Mouse (Mus musculus): Measurements from ENCODE around the gene Ddx6. TPM values are rescaled to one million over a fixed set of nuclear protein-coding genes. Genes with fewer than 3 reads are reported as not detected.

The Ddx6 gene
- polyA plus RNA-seq, 2 experiments: 18.5 to 42.0 TPM

DNA sequence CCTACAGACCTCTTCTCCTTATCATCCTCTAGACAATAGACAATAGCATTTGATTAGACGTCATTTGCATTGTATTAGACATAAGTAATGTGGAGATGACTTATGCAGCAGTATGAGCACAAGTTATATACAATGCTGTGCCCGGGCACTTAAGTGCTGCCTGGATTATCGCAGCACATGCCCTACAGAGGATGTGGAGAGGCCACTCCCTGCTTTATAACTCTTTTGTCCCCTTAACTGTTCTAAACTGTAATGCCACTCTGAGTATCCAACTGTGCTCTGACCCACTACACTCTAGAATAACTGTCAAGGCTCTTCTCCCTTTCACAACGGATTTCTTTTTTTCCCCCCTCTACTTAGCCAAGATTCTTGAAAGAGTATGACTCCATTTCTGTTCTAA is 10.8 kb upstream of the Ddx6 start:
- ATAC-seq (ENCODE audit: low FRiP score, low read depth) (no peak), DNase-seq (ENCODE audit: low spot score) (no peak)
- H3K36me3 ChIP-seq (ENCODE audit: control insufficient read depth, insufficient read depth, low read length): no peaks in the 10 kb centered on the region

DNA sequence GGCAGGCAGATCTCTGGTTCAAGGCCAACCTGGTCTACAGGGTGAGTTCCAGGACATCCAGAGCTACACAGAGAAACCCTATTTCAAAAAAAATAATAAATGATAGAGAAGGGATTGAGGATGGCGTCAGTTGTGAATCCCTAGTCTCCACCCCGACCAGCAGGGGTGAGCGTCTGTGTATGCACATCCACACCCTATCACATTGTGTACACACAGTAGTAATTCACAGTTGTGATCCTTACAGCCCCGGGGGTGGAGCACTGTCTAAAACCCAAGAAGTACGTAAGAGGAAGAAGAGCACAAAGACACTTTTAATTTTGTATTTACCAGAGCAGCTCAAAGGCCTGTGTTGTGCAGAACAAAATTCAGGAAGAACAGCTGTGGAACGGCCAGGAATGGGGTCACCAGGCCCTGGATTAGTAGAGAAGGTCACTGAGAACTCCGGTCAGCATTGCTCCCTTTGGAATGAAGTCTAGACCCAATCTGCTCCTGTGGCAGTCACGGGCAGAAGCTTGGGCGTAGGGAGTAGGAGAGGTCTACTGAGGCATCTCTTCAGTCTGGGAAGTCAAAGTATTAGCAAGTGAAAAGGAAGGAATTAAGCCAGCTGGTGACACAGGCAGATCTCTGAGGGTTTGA is 9.7 kb upstream of the Ddx6 start:
- TF ChIP-seq POLR2A (IDR thresholded peaks at IDR 0.05; ENCODE audit: borderline replicate concordance, extremely low read depth, insufficient read depth, insufficient read length): no peak
- H3K9me3 ChIP-seq (ENCODE audit: control insufficient read depth, low read length): no peaks in the 10 kb centered on the region
- no peaks in the 10 kb centered on the region for H3K36me3 ChIP-seq (ENCODE audit: control insufficient read depth, insufficient read depth, low read length)
- H3K4me1 ChIP-seq (ENCODE audit: control insufficient read depth, insufficient read depth, low read length): peaks cover 8% of the 10 kb centered on the region; the same call in 1 of the 2 replicates
- no peaks in the 10 kb centered on the region for H3K27me3 ChIP-seq (ENCODE audit: control insufficient read depth, insufficient read depth, low read length)
- DNase-seq (ENCODE audit: low spot score) (no peak), ATAC-seq (ENCODE audit: low FRiP score, low read depth) (no peak)
- no peak overlapping the region for H3K4me3 ChIP-seq (replicated peaks; ENCODE audit: low read length)
- no peak overlapping the region for H3K27ac ChIP-seq (replicated peaks; ENCODE audit: low read depth, low read length)
- H3K9ac ChIP-seq (ENCODE audit: low read depth, low read length, severe bottlenecking): no peak overlapping the region
- 82% methylated on average over 9 of the region's 9 CpGs for WGBS
- H3K4me2 ChIP-seq (replicated peaks; ENCODE audit: low read depth, low read length, severe bottlenecking): no peak overlapping the region

More for the DNA sequence above, 10.8 kb upstream of the Ddx6 start:
- Histone ChIP-seq H3K9ac (ENCODE audit: low read depth, low read length, severe bottlenecking) (no peak overlapping the region), H3K4me2 (replicated peaks; ENCODE audit: low read depth, low read length, severe bottlenecking) (no peak overlapping the region), H3K27me3 (ENCODE audit: control insufficient read depth, insufficient read depth, low read length) (no peaks in the 10 kb centered on the region), H3K27ac (replicated peaks; ENCODE audit: low read depth, low read length) (no peak overlapping the region), H3K9me3 (ENCODE audit: control insufficient read depth, low read length) (no peaks in the 10 kb centered on the region), H3K4me3 (replicated peaks; ENCODE audit: low read length) (no peak overlapping the region), H3K4me1 (ENCODE audit: control insufficient read depth, insufficient read depth, low read length) (peaks cover 2% of the 10 kb centered on the region; the same call in 1 of the 2 replicates)
- WGBS: 91% methylated on average over 4 of the region's 4 CpGs
- TF ChIP-seq POLR2A (IDR thresholded peaks at IDR 0.05; ENCODE audit: borderline replicate concordance, extremely low read depth, insufficient read depth, insufficient read length): no peak

DNA sequence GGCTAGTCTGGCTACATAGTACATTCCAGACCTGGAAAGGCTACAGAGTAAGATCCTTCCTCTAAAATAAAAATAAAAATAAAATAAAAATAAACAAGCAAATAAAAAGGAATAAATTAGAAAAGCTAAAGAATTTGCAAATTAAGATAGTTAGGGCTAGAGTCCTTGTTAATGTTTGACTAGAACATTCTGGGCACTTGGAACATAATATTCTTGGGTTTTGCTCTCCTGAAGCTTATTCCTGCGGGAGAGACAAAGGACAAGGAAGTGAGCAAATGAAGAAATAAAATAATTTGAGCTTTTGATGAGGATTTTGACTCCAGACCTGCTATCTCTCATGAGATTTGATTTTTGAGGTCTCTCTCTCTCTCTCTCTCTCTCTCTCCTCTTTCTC is 9.2 kb upstream of the Ddx6 start:
- no peaks in the 10 kb centered on the region for H3K36me3 ChIP-seq (ENCODE audit: control insufficient read depth, insufficient read depth, low read length)
- H3K9ac ChIP-seq (ENCODE audit: low read depth, low read length, severe bottlenecking): no peak overlapping the region
- no peak overlapping the region for H3K27ac ChIP-seq (replicated peaks; ENCODE audit: low read depth, low read length)
- WGBS: 71% methylated on average over 1 of the region's 1 CpGs
- no peak overlapping the region for H3K4me2 ChIP-seq (replicated peaks; ENCODE audit: low read depth, low read length, severe bottlenecking)
- DNase-seq (ENCODE audit: low spot score): no peak
- H3K27me3 ChIP-seq (ENCODE audit: control insufficient read depth, insufficient read depth, low read length): no peaks in the 10 kb centered on the region
- no peaks in the 10 kb centered on the region for H3K9me3 ChIP-seq (ENCODE audit: control insufficient read depth, low read length)
- no peak overlapping the region for H3K4me3 ChIP-seq (replicated peaks; ENCODE audit: low read length)
- H3K4me1 ChIP-seq (ENCODE audit: control insufficient read depth, insufficient read depth, low read length): peaks cover 8% of the 10 kb centered on the region; the same call in 1 of the 2 replicates
- no peak for ATAC-seq (ENCODE audit: low FRiP score, low read depth)
- no peak for TF ChIP-seq POLR2A (IDR thresholded peaks at IDR 0.05; ENCODE audit: borderline replicate concordance, extremely low read depth, insufficient read depth, insufficient read length)

DNA sequence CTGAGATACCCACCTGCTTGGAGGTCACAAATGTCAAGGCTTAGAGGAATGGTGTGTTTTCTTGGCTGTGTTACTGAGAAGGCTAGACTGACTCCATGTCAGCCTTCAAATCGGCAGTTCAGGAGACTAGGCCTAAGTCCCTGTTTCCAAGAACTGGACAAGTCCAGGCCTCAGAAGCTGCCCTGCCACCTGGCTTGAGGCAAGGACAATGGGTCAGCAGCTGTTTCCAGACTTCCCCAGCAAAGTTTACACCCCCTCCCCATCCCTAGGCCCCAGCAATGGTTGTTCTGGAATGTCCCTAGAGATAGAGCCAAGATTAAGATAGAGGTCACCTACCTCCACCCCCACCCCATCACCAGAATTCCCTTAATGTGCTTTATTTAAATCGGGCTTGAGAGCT is 7.0 kb upstream of the Ddx6 start:
- Histone ChIP-seq H3K36me3 (ENCODE audit: control insufficient read depth, insufficient read depth, low read length) (no peaks in the 10 kb centered on the region), H3K4me3 (replicated peaks; ENCODE audit: low read length) (no peak overlapping the region), H3K9me3 (ENCODE audit: control insufficient read depth, low read length) (no peaks in the 10 kb centered on the region), H3K27me3 (ENCODE audit: control insufficient read depth, insufficient read depth, low read length) (no peaks in the 10 kb centered on the region), H3K9ac (ENCODE audit: low read depth, low read length, severe bottlenecking) (no peak overlapping the region), H3K27ac (replicated peaks; ENCODE audit: low read depth, low read length) (no peak overlapping the region), H3K4me1 (ENCODE audit: control insufficient read depth, insufficient read depth, low read length) (peaks cover 9% of the 10 kb centered on the region), H3K4me2 (replicated peaks; ENCODE audit: low read depth, low read length, severe bottlenecking) (no peak overlapping the region)
- 87% methylated on average over 2 of the region's 2 CpGs for WGBS
- TF ChIP-seq POLR2A (IDR thresholded peaks at IDR 0.05; ENCODE audit: borderline replicate concordance, extremely low read depth, insufficient read depth, insufficient read length): no peak
- ATAC-seq (ENCODE audit: low FRiP score, low read depth) (no peak), DNase-seq (ENCODE audit: low spot score) (no peak)

DNA sequence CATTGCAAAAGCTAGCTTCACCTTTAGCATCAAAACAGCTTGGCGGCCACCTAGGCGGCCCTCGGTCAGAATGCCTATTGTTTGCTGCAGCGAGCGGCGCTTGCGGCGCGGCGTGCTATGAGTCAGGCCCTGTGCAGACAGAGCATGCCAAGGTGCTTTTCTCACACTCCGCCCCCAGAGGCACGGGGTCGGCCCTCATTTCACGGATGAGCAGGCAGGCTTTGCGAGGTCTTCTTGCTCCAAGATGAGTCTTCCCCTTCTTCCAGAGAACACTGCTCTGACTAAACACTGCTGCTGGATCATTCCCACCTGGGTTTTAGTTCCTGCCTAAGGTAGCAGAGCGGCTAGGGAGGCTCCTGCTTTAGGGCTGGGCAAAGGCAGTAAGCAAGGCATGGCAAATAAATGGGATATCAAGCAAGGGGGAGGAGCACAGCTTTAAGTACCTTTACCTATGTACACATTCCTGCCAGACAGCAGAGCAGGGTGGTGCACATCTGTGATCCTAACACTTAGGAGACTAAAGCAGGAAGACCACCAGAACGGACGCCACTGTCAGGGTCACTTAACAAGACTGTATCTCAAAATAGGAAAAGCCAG is 5.7 kb upstream of the Ddx6 start:
- Histone ChIP-seq H3K4me2 (replicated peaks; ENCODE audit: low read depth, low read length, severe bottlenecking) (peak overlapping the region; percentile 41), H3K27me3 (ENCODE audit: control insufficient read depth, insufficient read depth, low read length) (no peaks in the 10 kb centered on the region), H3K27ac (replicated peaks; ENCODE audit: low read depth, low read length) (no peak overlapping the region), H3K4me1 (ENCODE audit: control insufficient read depth, insufficient read depth, low read length) (peaks cover 15% of the 10 kb centered on the region), H3K9ac (ENCODE audit: low read depth, low read length, severe bottlenecking) (peak overlapping the region; percentile 45; the same call in 1 of the 2 replicates), H3K9me3 (ENCODE audit: control insufficient read depth, low read length) (no peaks in the 10 kb centered on the region), H3K36me3 (ENCODE audit: control insufficient read depth, insufficient read depth, low read length) (no peaks in the 10 kb centered on the region), H3K4me3 (replicated peaks; ENCODE audit: low read length) (peak overlapping the region; percentile 18)
- WGBS: 7% methylated on average over 18 of the region's 18 CpGs
- TF ChIP-seq POLR2A (IDR thresholded peaks at IDR 0.05; ENCODE audit: borderline replicate concordance, extremely low read depth, insufficient read depth, insufficient read length): no peak
- ATAC-seq (ENCODE audit: low FRiP score, low read depth) (no peak), DNase-seq (ENCODE audit: low spot score) (peak; percentile 44)

All from limb, embryonic 14.5 days (tissue).